Mouse (Mus musculus) heart, embryonic 12.5 days (tissue): Measurements from ENCODE around the gene Agap1. TPM values are rescaled to one million over a fixed set of nuclear protein-coding genes. Genes with fewer than 3 reads are reported as not detected.

Experiments
- ATAC-seq: fragments of 200-750 bp; cut with Nextera tagmentation; 2 replicates; pipeline ENCODE4 v1.8.0; 2017; ENCODE audit warnings: moderate TSS enrichment, moderate library complexity; ENCODE audit not compliant: insufficient number of reproducible peaks, low FRiP score
- H3K27ac ChIP-seq: fragments of 300-500 bp; sonication (generic); 2 replicates; pipeline ENCODE4 v1.5.1; 2016; ENCODE audit warnings: mild to moderate bottlenecking, moderate library complexity; ENCODE audit not compliant: poor library complexity, severe bottlenecking
- H3K27me3 ChIP-seq: fragments of 300-500 bp; sonication (generic); replicated peaks from 2 replicates; pipeline ENCODE4 v1.6.1; 2016; ENCODE audit warnings: mild to moderate bottlenecking, moderate library complexity
- H3K36me3 ChIP-seq: fragments of 300-500 bp; sonication (generic); 2 replicates; pipeline ENCODE4 v1.6.1; 2016; ENCODE audit warnings: mild to moderate bottlenecking, moderate library complexity
- H3K4me1 ChIP-seq: fragments of 300-500 bp; sonication (generic); replicated peaks from 2 replicates; pipeline ENCODE4 v1.6.1; 2016; ENCODE audit warnings: mild to moderate bottlenecking
- H3K4me2 ChIP-seq: fragments of 300-500 bp; sonication (generic); 2 replicates; pipeline ENCODE4 v1.6.1; 2016; ENCODE audit warnings: mild to moderate bottlenecking, moderate library complexity
- H3K4me3 ChIP-seq: fragments of 300-500 bp; sonication (generic); 2 replicates; pipeline ENCODE4 v1.5.1; 2016; ENCODE audit warnings: mild to moderate bottlenecking
- H3K9ac ChIP-seq: fragments of 300-500 bp; sonication (generic); 2 replicates; pipeline ENCODE4 v1.6.1; 2016; ENCODE audit warnings: mild to moderate bottlenecking, moderate library complexity
- H3K9me3 ChIP-seq: fragments of 300-500 bp; sonication (generic); replicated peaks from 2 replicates; pipeline ENCODE4 v1.6.1; 2016; ENCODE audit warnings: mild to moderate bottlenecking, moderate library complexity
- WGBS: fragments of 180-500 bp; shearing (Covaris S2); methylation state at CpG from one replicate; pipeline ENCODE4 v1.1.7; 2016; 5-methylcytosine and 5-hydroxymethylcytosine counted together
- polyA plus RNA-seq: library from polyadenylated mRNA; unstranded; fragments of >200 nt; fragmentation: Nextera tagmentation; extraction: Ambion mirVana; gene quantifications from 2 replicates; pipeline ENCODE4 v1.2.1, GENCODE M21; 2016

Agap1 gene
- polyA plus RNA-seq, 1 experiment from 2014 or later = 16.3 TPM

DNA sequence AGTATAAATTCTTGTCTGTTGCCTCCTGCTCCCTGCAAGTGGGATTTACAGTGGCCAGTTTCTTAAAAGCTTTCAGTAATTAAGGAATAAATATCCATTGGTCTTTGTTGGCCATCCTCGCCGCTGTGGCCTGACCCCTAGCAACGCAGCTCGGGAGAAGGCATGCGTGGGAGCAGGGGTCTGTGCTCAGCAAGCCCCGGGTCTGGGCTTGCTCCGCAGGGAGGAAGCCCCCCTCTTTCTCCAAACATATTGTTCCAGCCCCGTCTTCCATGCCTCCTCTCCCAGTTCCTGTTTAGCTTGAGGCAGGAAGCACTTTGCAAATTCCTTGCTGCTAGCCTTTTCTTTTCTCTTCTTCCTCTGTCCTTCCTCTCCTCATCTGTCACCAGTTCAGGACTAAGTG lies 425.6 kb downstream of the Agap1 start:
- WGBS = 41% methylated on average over 8 of the region's 8 CpGs
- peaks cover 15% of the 10 kb centered on the region for H3K4me1 ChIP-seq
- H3K27me3 ChIP-seq = no peaks in the 10 kb centered on the region
- no peak overlapping the region for H3K4me2 ChIP-seq
- ATAC-seq = no peak
- no peaks in the 10 kb centered on the region for H3K9me3 ChIP-seq
- H3K36me3 ChIP-seq = no peaks in the 10 kb centered on the region
- H3K27ac ChIP-seq = no peak overlapping the region
- H3K9ac ChIP-seq = no peak overlapping the region
- H3K4me3 ChIP-seq = no peak overlapping the region

DNA sequence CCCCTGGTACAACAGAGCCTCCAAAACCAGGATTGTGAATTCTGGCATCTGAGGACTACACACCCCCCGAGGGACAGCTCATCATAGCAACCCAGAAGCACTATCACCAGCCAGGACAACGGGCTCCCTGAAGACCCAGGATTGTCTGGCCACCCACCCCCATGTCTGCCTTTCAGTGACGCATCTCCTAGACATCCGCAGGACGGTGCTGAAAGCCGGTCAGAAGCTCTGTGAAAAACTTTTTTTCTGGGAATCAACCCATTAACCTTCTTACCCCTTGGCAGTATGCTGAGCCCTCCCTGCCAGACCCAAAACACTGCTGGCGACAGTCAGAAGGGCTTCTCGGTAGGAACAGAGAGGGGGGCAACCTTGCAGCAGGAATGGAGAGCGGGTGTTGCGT lies 426.2 kb downstream of the Agap1 start:
- Histone ChIP-seq H3K27ac (no peak overlapping the region), H3K4me2 (no peak overlapping the region), H3K4me3 (no peak overlapping the region), H3K9ac (no peak overlapping the region), H3K9me3 (no peaks in the 10 kb centered on the region), H3K27me3 (no peaks in the 10 kb centered on the region), H3K4me1 (peaks cover 21% of the 10 kb centered on the region), H3K36me3 (no peaks in the 10 kb centered on the region)
- no peak for ATAC-seq
- WGBS = 70% methylated on average over 10 of the region's 10 CpGs

DNA sequence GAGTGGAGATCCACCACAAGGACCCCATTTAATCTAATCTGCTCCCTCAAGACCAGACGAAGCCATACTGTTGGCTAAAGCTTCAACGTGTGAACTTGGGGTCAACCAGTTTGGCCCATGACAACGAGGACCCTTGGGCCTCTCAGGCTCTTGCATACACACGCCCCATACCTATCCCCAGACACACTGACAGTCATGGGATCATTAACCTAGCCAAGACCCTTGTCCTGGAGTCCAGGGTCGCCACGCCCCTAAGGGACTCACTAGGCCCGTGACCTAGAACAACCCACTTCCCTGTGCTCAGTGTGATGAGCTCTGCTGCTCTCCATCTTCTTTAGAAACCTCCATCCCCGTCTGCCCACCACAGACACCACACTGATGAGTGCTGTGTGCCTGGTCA lies 429.7 kb downstream of the Agap1 start:
- Histone ChIP-seq H3K27ac (no peak overlapping the region), H3K27me3 (no peaks in the 10 kb centered on the region), H3K4me3 (no peak overlapping the region), H3K4me2 (no peak overlapping the region), H3K36me3 (peaks cover 20% of the 10 kb centered on the region), H3K9ac (no peak overlapping the region), H3K4me1 (peaks cover 20% of the 10 kb centered on the region), H3K9me3 (no peaks in the 10 kb centered on the region)
- no peak for ATAC-seq
- 90% methylated on average over 8 of the region's 8 CpGs for WGBS

DNA sequence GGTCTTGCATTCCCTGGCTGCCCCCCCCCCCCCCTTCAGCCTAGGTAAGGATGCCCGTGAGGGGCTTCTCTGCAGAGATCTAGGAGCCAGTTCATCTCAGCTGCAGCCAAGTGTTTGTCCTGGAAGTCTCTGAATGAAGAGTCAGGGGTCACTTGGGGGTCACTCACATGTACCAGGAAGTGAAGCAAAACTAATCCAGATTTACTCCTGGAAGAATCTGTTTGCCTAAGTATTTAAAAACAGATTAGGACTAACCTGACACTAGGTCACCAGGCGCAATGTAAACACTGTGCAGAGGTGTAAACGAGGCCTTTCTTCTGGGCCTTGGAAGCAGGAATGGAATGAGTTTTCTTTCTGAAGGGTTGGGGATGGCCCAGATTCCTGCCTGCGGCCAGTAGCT lies 431.1 kb downstream of the Agap1 start:
- H3K9ac ChIP-seq = no peak overlapping the region
- peaks cover 11% of the 10 kb centered on the region for H3K4me1 ChIP-seq
- 44% methylated on average over 4 of the region's 4 CpGs for WGBS
- no peaks in the 10 kb centered on the region for H3K9me3 ChIP-seq
- ATAC-seq = no peak
- peaks cover 30% of the 10 kb centered on the region for H3K36me3 ChIP-seq
- no peak overlapping the region for H3K4me3 ChIP-seq
- H3K27me3 ChIP-seq = no peaks in the 10 kb centered on the region
- H3K4me2 ChIP-seq = no peak overlapping the region
- H3K27ac ChIP-seq = no peak overlapping the region

DNA sequence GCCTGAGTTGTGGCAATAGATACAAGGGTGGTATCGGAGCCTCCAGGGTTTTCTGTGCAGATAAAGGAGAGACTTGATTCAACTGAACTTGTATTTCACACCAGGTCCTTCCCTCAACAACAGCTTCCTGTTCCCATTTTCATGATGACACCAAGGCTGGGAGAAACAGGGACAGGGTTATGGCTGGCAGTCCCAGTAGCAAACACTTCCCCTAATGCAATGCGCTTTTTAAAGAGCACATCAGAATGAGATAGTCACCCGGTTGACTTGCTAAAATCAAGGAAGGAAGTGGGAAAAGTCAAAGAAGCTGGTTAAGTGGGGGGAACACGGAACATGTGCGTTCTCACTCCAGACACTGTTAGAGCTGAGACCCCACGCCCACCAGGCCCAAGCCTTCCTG lies 436.8 kb downstream of the Agap1 start:
- H3K4me2 ChIP-seq = no peak overlapping the region
- no peak overlapping the region for H3K9ac ChIP-seq
- H3K4me3 ChIP-seq = no peak overlapping the region
- 64% methylated on average over 6 of the region's 6 CpGs for WGBS
- H3K27ac ChIP-seq = no peak overlapping the region
- H3K4me1 ChIP-seq = no peaks in the 10 kb centered on the region
- ATAC-seq = no peak
- peaks cover 41% of the 10 kb centered on the region for H3K36me3 ChIP-seq
- no peaks in the 10 kb centered on the region for H3K9me3 ChIP-seq
- no peaks in the 10 kb centered on the region for H3K27me3 ChIP-seq

DNA sequence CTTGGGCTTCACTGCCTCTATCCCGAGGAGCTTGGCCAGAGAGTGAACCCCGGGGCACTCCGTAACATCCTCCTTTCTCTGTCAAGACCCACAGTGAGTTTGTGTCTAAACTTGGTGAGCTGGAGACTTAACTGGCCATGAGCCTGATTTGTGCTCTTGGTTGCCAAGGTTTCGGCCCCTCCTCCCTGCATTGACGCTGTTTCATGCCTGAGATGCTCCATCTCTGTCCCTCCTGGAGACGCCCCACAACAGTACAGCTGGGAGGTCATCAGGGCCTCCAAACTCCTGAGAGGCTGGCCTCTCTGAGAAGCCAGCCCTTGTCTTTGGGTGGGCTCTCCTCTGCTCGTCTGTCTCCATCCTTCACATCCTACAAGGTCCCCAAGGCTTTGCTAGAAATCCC lies 437.7 kb downstream of the Agap1 start:
- Histone ChIP-seq H3K9ac (no peak overlapping the region), H3K4me2 (no peak overlapping the region), H3K4me3 (no peak overlapping the region), H3K4me1 (no peaks in the 10 kb centered on the region), H3K9me3 (no peaks in the 10 kb centered on the region), H3K27me3 (no peaks in the 10 kb centered on the region), H3K36me3 (peaks cover 39% of the 10 kb centered on the region), H3K27ac (no peak overlapping the region)
- no peak for ATAC-seq
- WGBS = 70% methylated on average over 7 of the region's 7 CpGs

DNA sequence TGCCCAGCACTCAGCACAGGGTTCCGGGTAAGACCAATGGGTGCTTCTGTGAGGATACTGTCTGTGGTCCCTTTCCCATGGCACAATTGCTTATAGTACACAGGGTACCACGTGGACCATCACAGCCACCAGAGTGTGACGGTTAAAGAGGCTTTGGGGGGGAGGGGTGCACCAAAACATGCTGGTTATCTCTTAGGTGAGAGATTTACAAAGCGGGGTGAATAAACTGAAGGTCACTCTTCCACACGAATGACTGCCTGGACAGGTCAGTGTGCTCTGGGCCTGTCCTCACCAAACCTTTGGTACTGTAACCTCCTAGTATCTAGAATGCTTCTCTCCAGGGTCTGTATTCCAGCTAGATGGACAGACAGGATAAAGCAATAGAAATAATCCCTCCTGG lies 441.2 kb downstream of the Agap1 start:
- H3K27me3 ChIP-seq = no peaks in the 10 kb centered on the region
- H3K9ac ChIP-seq = no peak overlapping the region
- no peak overlapping the region for H3K4me3 ChIP-seq
- no peaks in the 10 kb centered on the region for H3K4me1 ChIP-seq
- peaks cover 10% of the 10 kb centered on the region for H3K36me3 ChIP-seq
- no peaks in the 10 kb centered on the region for H3K9me3 ChIP-seq
- WGBS = 66% methylated on average over 5 of the region's 5 CpGs
- no peak for ATAC-seq
- no peak overlapping the region for H3K4me2 ChIP-seq
- H3K27ac ChIP-seq = no peak overlapping the region

DNA sequence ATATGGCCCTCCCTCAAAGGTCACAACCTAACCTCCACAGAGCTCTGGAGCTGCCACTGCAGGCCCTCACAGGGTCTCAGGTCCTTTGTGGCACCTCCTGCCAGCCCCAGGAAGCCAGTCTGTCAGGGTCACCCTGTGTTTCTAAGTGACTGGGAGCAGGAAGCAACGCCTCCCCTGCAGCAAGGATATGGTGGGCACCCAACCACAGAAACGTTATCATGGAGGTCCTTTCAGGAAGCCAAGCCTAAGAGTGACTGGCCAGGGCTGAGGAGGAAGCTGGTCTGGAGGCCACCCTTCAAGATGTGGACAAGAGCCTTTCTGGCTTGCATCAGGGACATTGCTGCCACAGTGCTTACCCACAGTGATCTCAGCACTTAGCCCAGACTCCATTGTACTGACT lies 444.4 kb downstream of the Agap1 start:
- 58% methylated on average over 2 of the region's 2 CpGs for WGBS
- Histone ChIP-seq H3K9ac (no peak overlapping the region), H3K9me3 (no peaks in the 10 kb centered on the region), H3K4me2 (no peak overlapping the region), H3K27me3 (no peaks in the 10 kb centered on the region), H3K4me3 (no peak overlapping the region), H3K36me3 (no peaks in the 10 kb centered on the region), H3K4me1 (no peaks in the 10 kb centered on the region), H3K27ac (no peak overlapping the region)
- no peak for ATAC-seq

DNA sequence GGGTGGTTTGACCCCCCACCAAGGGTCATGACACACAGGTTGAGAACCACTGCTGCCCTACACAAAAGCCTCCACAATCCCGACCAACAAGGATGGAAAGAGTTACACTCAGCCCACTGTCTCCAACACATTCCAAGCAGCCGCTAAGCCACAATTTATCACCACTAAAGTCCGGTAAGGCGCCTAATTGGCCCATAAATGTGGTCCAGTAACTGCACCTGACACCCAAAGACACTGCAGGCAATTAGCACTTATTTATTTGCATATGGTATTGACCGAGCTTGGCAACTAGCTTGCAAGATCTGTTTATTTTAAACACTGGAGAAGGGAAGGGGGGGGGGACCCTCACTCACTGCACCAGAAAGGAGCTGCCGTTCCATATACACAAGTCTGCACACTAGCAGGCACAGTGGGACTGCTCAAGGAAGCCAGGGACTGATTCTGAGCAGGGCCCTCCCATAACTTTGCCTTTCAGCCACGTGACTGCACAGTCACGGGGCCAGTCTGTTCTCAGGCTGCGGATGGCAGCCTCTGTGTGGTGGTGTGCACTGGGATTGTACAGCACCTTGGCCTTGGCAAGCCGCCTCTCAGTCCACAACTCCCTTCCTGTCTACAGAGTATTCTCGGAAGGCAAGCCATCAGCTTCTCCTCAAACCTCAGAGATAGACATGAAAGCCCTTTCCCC lies 445.3 kb downstream of the Agap1 start:
- H3K27me3 ChIP-seq = no peaks in the 10 kb centered on the region
- H3K36me3 ChIP-seq = no peaks in the 10 kb centered on the region
- H3K9me3 ChIP-seq = no peaks in the 10 kb centered on the region
- no peak overlapping the region for H3K4me2 ChIP-seq
- no peak for ATAC-seq
- H3K9ac ChIP-seq = no peak overlapping the region
- no peaks in the 10 kb centered on the region for H3K4me1 ChIP-seq
- no peak overlapping the region for H3K4me3 ChIP-seq
- no peak overlapping the region for H3K27ac ChIP-seq
- 74% methylated on average over 11 of the region's 11 CpGs for WGBS

DNA sequence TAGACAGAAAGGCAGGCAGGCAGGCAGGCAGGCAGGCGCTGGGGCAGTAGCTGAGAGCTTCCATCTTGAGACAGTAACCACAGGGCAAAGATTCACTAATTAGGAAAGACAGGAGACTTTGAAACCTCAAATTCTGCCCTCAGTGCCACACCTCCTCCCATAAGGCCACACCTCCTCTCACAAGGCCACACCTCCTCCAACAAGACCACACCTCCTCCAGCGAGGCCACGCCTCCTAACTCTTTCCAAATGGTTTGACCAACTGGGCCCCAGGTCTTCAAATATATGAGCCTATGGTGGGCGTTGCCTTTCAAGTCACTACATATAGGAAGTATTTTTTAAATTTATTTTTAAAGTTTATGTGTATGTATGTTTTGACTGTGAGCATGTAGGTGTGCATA lies 446.8 kb downstream of the Agap1 start:
- Histone ChIP-seq H3K9ac (no peak overlapping the region), H3K4me2 (no peak overlapping the region), H3K27ac (no peak overlapping the region), H3K4me3 (no peak overlapping the region), H3K9me3 (peaks cover 4% of the 10 kb centered on the region), H3K27me3 (no peaks in the 10 kb centered on the region), H3K36me3 (no peaks in the 10 kb centered on the region), H3K4me1 (no peaks in the 10 kb centered on the region)
- 63% methylated on average over 4 of the region's 4 CpGs for WGBS
- no peak for ATAC-seq

DNA sequence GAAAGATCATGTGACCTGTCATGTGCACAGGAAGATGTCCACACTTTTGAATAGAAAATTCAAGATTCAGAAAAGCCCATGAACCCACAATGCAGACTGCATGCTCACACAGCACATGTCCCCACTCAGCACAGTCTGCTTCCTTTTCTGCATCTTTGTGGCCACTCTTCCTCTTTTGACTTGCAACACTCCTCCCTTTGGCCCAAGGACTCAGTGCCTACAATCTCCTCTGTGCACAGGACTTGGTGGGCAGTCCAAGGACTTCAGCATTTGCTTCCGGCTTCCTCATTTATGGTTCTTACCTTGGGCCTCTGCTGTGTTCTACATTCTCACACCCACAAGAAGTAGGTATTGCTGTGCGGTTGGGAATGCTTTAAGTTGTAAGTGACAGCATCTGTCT lies 447.6 kb downstream of the Agap1 start:
- Histone ChIP-seq H3K27ac (no peak overlapping the region), H3K9ac (no peak overlapping the region), H3K4me1 (no peaks in the 10 kb centered on the region), H3K4me3 (no peak overlapping the region), H3K9me3 (peaks cover 6% of the 10 kb centered on the region), H3K4me2 (no peak overlapping the region), H3K36me3 (no peaks in the 10 kb centered on the region), H3K27me3 (no peaks in the 10 kb centered on the region)
- no peak for ATAC-seq
- WGBS = 84% methylated on average over 2 of the region's 2 CpGs

DNA sequence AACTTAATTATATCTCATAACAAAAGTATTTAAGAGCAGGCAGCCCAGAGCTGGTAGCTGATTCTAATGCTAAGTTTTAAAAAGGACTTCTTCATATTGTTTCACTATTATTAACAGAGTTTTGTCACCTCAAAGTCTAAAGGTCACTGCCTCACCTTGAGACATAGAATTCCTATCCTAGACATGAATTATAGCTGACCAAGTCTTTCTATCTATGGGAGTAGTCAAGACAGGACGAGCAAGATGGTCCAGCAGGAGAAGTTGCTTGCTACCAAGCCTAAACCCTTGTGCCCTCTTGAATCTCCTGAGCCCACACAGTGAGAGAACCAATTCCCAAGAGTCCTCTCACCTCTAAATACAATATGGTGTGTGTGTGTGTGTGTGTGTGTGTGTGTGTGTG lies 448.0 kb downstream of the Agap1 start:
- Histone ChIP-seq H3K27ac (no peak overlapping the region), H3K27me3 (no peaks in the 10 kb centered on the region), H3K4me2 (no peak overlapping the region), H3K36me3 (no peaks in the 10 kb centered on the region), H3K9me3 (peaks cover 6% of the 10 kb centered on the region), H3K4me3 (no peak overlapping the region), H3K9ac (no peak overlapping the region), H3K4me1 (no peaks in the 10 kb centered on the region)
- 83% methylated on average over 1 of the region's 1 CpGs for WGBS
- ATAC-seq = no peak
